Mouse (Mus musculus) liver, embryonic 16.5 days (tissue): ENCODE data around the gene Acbd3. TPM values are rescaled to one million over a fixed set of nuclear protein-coding genes. Genes with fewer than 3 reads are reported as not detected.

ENCODE experiments used
- ATAC-seq: fragments of 200-750 bp; cut with Nextera tagmentation; 2 replicates; pipeline ENCODE4 v1.8.0; 2017; ENCODE audit warnings: low read depth, mild to moderate bottlenecking, moderate number of reproducible peaks, moderate library complexity
- H3K27ac ChIP-seq: fragments of 300-500 bp; sonication (generic); 2 replicates; pipeline ENCODE4 v1.5.1; 2014; ENCODE audit warnings: mild to moderate bottlenecking, low read length
- H3K27me3 ChIP-seq: fragments of 300-500 bp; sonication (generic); 2 replicates; pipeline ENCODE4 v1.6.1; 2014; ENCODE audit warnings: low read depth, low read length, mixed read lengths; ENCODE audit not compliant: control insufficient read depth, insufficient read depth
- H3K36me3 ChIP-seq: fragments of 300-500 bp; sonication (generic); 2 replicates; pipeline ENCODE4 v1.6.1; 2014; ENCODE audit warnings: mild to moderate bottlenecking; ENCODE audit not compliant: control insufficient read depth, insufficient read depth
- H3K4me1 ChIP-seq: fragments of 300-500 bp; sonication (generic); 2 replicates; pipeline ENCODE4 v1.6.1; 2014; ENCODE audit warnings: low read depth, low read length, mixed read lengths; ENCODE audit not compliant: control insufficient read depth
- H3K4me2 ChIP-seq: fragments of 300-500 bp; sonication (generic); 2 replicates; pipeline ENCODE4 v1.6.1; 2014; ENCODE audit warnings: low read depth, low read length, mixed read lengths
- H3K4me3 ChIP-seq: fragments of 300-500 bp; sonication (generic); 2 replicates; pipeline ENCODE4 v1.5.1; 2014; ENCODE audit warnings: low read depth, mild to moderate bottlenecking, low read length
- H3K9ac ChIP-seq: fragments of 300-500 bp; sonication (generic); 2 replicates; pipeline ENCODE4 v1.6.1; 2014; ENCODE audit warnings: low read depth, low read length
- H3K9me3 ChIP-seq: fragments of 300-500 bp; sonication (generic); replicated peaks from 2 replicates; pipeline ENCODE4 v1.6.1; 2016; ENCODE audit warnings: low read length; ENCODE audit not compliant: control insufficient read depth
- WGBS: fragments of 180-500 bp; shearing (Covaris S2); extraction: QIAGEN DNeasy Blood & Tissue Kit; methylation state at CpG from one replicate; pipeline ENCODE4 v1.1.7; 2014; ENCODE audit not compliant: insufficient replicate concordance; 5-methylcytosine and 5-hydroxymethylcytosine counted together
- polyA plus RNA-seq: library from polyadenylated mRNA; unstranded; fragments of >200 nt; fragmentation: Nextera tagmentation; extraction: Ambion mirVana; gene quantifications from 2 replicates; pipeline ENCODE4 v1.2.1, GENCODE M21; 2015

Acbd3 gene
- polyA plus RNA-seq, 1 experiment from 2014 or later: 8.1 TPM

DNA sequence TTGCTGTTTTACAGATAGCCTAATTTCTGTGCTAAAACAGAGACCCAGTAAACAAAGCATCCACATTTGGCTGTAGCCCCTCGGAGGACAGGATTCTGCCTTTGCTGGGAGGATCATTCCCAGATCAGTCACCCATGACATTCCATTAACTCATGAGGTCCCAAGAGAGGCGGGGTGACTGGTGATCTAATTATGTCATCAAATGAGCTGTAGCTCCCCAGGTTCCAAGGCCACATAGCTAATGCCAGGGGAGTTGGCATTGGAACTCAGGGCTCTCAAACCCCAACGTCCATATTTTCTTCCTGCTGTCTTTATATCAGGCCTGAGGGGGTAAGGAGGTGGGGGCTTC lies 57.7 kb downstream of the Acbd3 start:
- Histone ChIP-seq H3K9me3 (no peaks in the 10 kb centered on the region), H3K36me3 (no peaks in the 10 kb centered on the region), H3K4me2 (no peak overlapping the region), H3K4me1 (peaks cover under 1% of the 10 kb centered on the region), H3K27ac (no peak overlapping the region), H3K9ac (no peak overlapping the region), H3K4me3 (no peak overlapping the region), H3K27me3 (no peaks in the 10 kb centered on the region)
- WGBS: 39% methylated on average over 3 of the region's 3 CpGs
- no peak for ATAC-seq

DNA sequence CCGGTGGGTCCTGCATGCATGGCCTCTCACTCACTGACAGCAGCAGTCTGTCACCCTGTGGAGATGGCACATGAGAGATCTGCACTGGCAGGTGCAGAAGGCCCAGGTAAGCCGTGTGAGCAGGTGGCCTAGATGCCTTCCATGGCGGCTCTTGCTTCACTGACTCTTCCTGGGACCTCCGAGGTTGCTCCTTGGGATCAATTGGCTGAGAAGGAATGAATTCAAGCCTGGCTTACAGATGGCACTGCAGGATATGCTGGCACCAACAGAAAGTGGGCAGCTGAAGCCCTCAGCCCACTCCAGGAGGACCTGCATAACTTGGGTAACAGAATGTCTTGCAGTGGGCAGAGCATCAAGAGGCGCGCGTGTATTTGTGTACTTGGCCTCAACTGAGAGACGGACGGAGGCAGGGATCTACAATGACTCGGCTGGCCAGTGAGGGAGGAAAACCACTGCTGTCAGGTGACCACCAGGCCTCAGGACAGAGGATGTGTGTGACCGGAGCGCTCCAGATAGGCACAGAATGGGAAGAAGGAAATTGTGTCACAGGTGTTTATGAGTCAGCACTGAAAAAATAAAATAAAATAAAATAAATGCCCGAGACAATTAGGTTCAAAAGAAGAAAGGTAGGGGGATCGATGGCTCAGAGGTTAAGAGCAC lies 66.1 kb downstream of the Acbd3 start:
- Histone ChIP-seq H3K4me3 (no peak overlapping the region), H3K4me2 (no peak overlapping the region), H3K27me3 (peaks cover 10% of the 10 kb centered on the region), H3K9me3 (no peaks in the 10 kb centered on the region; the same call in 1 of the 2 replicates), H3K36me3 (no peaks in the 10 kb centered on the region), H3K27ac (no peak overlapping the region), H3K4me1 (peaks cover 11% of the 10 kb centered on the region), H3K9ac (no peak overlapping the region)
- WGBS: 58% methylated on average over 14 of the region's 14 CpGs
- no peak for ATAC-seq

DNA sequence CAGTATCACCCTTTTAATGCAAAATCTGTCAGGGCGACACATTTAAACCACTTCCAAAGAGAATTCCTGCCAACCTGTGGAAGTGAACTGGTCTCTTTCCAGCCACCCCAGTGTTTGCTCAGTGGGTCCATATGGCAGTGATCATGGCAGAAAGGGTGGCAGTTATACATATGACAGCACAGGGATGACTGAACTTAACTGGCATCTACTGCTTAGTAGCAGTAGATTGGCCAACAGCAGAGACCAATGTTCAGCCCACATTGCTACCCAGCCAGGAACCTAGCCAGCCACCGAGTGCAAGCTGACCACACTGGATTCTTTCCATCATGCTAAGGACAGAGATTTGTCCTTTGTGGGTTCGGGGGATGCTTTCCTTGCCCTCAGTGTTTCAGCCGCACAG lies 67.0 kb downstream of the Acbd3 start:
- H3K36me3 ChIP-seq: no peaks in the 10 kb centered on the region
- no peak overlapping the region for H3K27ac ChIP-seq
- peaks cover 10% of the 10 kb centered on the region for H3K27me3 ChIP-seq
- H3K9me3 ChIP-seq: no peaks in the 10 kb centered on the region; the same call in 1 of the 2 replicates
- no peak overlapping the region for H3K4me3 ChIP-seq
- H3K4me1 ChIP-seq: peaks cover 11% of the 10 kb centered on the region
- no peak for ATAC-seq
- WGBS: 71% methylated on average over 4 of the region's 4 CpGs
- no peak overlapping the region for H3K4me2 ChIP-seq
- no peak overlapping the region for H3K9ac ChIP-seq

DNA sequence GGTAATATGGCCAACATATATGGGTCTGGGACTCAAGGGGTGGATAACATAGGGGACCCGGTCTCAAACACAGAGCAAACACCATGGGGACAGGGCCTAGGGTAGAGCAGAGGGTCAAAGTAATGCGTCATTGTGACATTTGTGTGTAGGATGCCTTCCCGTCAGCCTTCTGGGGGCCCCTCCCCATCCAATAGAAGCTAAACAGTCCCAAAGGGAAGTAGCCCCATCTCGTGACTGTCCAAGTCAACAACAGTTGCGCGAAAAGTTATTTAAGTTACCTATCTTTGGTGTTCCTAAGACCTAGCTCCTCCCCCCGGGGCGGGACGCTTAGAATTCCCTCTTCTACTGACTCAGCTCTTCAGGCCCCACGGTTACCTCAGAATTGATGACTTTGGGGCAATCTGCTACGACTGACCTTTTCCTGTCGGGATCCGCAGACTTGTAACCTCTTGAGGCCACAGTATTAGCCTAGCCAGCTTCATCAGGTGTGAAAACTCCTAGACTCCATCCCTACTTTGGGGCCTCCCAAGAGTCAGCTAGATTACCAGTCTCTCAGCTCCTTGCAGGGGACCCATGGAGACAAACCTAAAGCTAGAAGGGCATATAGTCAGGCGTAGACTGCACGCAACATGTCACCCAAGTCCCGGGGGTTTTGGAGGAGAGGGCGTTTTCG lies 67.7 kb downstream of the Acbd3 start:
- Histone ChIP-seq H3K27me3 (peaks cover 10% of the 10 kb centered on the region), H3K9me3 (no peaks in the 10 kb centered on the region; the same call in 1 of the 2 replicates), H3K9ac (0 out of 2 replicates have a peak overlapping the region, but pooled peaks have one; percentile 12), H3K4me2 (peak overlapping the region; percentile 58), H3K4me1 (peaks cover 11% of the 10 kb centered on the region), H3K27ac (no peak overlapping the region), H3K4me3 (peak overlapping the region; percentile 39), H3K36me3 (no peaks in the 10 kb centered on the region)
- ATAC-seq: peak; percentile 35
- WGBS: 6% methylated on average over 18 of the region's 18 CpGs

DNA sequence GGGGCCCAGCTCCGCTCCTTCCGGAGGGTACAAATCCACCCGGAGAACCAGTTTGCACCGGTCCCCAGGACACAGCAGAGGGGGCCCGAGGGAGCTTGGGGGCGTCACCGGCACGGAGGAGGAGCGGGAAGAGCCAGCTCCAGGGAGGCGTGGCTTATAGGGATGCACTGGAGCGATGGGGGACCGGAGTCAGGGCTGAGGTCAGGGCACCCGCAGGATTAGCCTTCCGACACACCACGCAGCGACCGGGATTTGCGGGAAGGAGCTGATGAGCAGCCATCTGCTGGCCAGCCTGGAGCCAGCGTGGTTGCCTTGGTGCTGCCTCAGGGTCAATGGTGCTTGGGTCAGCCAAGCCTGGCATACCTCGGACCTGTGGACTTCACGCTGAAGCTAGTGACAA lies 68.3 kb downstream of the Acbd3 start:
- Histone ChIP-seq H3K4me3 (peak overlapping the region; percentile 39), H3K4me2 (peak overlapping the region; percentile 58), H3K27me3 (peaks cover 10% of the 10 kb centered on the region), H3K9ac (no peak overlapping the region), H3K9me3 (no peaks in the 10 kb centered on the region; the same call in 1 of the 2 replicates), H3K36me3 (no peaks in the 10 kb centered on the region), H3K4me1 (peaks cover 11% of the 10 kb centered on the region), H3K27ac (no peak overlapping the region)
- ATAC-seq: peak; percentile 47; the same call in 1 of the 2 replicates
- WGBS: 6% methylated on average over 21 of the region's 21 CpGs

DNA sequence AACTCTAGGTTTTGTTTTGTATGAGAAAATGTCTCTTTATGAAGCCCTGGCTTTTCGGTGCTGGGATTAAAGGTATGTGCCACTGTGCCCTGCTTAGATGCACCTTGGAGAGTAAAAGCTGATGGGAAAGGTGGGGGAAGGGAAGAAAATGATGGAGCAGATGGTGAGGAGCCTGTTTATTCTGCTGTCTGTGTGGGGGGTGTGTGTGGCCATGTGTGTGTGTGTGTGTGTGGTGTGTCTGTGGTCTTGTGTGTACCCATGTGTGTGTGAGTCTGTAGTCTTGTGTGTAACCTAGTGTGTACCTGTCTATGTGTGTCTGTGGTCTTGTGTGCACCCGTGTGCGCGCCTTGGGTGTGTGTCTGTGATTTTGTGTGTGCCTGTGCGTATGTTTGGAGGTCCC lies 72.8 kb downstream of the Acbd3 start:
- ATAC-seq: no peak
- H3K4me1 ChIP-seq: peaks cover 10% of the 10 kb centered on the region
- no peak overlapping the region for H3K4me3 ChIP-seq
- peaks cover 35% of the 10 kb centered on the region for H3K36me3 ChIP-seq
- no peak overlapping the region for H3K9ac ChIP-seq
- no peak overlapping the region for H3K27ac ChIP-seq
- H3K9me3 ChIP-seq: peaks cover 2% of the 10 kb centered on the region
- H3K4me2 ChIP-seq: no peak overlapping the region
- WGBS: 94% methylated on average over 5 of the region's 5 CpGs
- H3K27me3 ChIP-seq: peaks cover 5% of the 10 kb centered on the region

DNA sequence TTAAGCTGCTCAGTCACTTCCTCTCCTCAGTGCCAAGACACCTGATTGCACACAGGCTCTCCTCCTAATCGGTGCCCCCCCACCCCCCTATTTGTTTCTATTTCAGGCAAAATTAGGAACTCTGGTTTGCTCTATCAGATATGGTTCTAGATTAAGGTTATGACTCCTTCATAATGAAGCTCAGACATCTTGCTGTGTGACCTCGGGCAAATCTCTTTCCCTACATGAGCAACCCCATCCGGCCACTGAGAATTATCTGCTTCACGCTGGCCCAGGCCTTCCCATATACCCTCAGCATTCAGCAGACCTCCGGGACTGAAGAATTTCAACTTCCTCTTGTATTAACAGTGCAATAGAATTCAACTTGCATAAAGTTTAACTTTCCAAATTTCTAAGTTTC lies 73.4 kb downstream of the Acbd3 start:
- Histone ChIP-seq H3K27me3 (peaks cover 2% of the 10 kb centered on the region), H3K4me2 (no peak overlapping the region), H3K4me3 (no peak overlapping the region), H3K4me1 (peaks cover 4% of the 10 kb centered on the region), H3K9me3 (peaks cover 2% of the 10 kb centered on the region), H3K36me3 (peaks cover 41% of the 10 kb centered on the region), H3K27ac (no peak overlapping the region), H3K9ac (no peak overlapping the region)
- ATAC-seq: no peak
- WGBS: 50% methylated on average over 5 of the region's 5 CpGs

DNA sequence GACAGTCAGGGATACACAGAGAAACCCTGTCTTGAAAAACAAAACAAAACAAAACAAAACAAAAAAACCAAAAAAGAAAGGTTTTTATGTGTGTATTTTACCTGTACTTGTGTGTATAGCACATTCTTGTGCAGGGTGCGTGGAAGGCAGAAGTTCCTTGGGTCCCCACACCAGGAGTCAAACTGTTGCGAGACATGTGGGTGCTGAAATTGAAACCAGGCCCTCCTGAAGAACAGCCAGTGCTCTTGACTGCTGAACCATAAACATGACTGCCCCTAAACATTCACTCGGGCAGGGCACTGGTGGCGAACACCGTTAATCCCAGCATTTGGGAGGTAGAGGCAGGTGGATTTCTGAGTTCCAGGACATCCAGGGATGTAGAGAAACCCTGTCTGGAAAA lies 74.2 kb downstream of the Acbd3 start:
- Histone ChIP-seq H3K4me2 (no peak overlapping the region), H3K4me1 (peaks cover 2% of the 10 kb centered on the region), H3K27me3 (no peaks in the 10 kb centered on the region), H3K9me3 (peaks cover 2% of the 10 kb centered on the region; the same call in 1 of the 2 replicates), H3K27ac (no peak overlapping the region), H3K4me3 (no peak overlapping the region), H3K9ac (no peak overlapping the region), H3K36me3 (peaks cover 48% of the 10 kb centered on the region)
- no peak for ATAC-seq
- WGBS: 97% methylated on average over 5 of the region's 5 CpGs

DNA sequence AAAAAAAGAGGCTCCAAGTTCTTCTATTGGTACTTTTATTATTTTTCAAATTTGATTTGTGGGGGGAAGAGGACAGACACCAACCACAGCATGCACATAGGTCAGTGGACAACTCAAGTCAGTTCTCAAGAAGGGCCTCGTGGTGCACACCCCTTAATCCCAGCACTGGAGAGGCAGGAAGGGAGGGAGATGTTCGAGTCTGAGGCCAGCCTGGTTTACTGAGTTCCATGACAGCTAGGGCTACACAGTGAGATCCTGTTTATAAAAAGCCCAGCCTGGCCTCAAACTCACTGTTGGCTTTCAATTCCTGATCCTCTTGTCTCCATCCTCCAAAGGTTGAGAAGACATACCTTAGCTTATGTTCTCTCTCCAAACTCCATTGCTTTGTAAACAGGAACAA lies 75.0 kb downstream of the Acbd3 start:
- peaks cover 2% of the 10 kb centered on the region; the same call in 1 of the 2 replicates for H3K9me3 ChIP-seq
- peaks cover 56% of the 10 kb centered on the region for H3K36me3 ChIP-seq
- no peak overlapping the region for H3K4me3 ChIP-seq
- no peak for ATAC-seq
- WGBS: 53% methylated on average over 2 of the region's 2 CpGs
- H3K4me1 ChIP-seq: peaks cover 6% of the 10 kb centered on the region
- H3K9ac ChIP-seq: no peak overlapping the region
- no peak overlapping the region for H3K4me2 ChIP-seq
- no peak overlapping the region for H3K27ac ChIP-seq
- no peaks in the 10 kb centered on the region for H3K27me3 ChIP-seq
